Mouse (Mus musculus) adrenal gland, postnatal 36 days (tissue): ENCODE results near the gene Gm21060. TPM values are rescaled to one million over a fixed set of nuclear protein-coding genes. Genes with fewer than 3 reads are reported as not detected.
"Not testable (repeated sequence)": the region's sequence is repeated elsewhere in the genome, so short reads cannot be mapped to it uniquely, and the experiment has no call there.

Experiments
- DNase-seq, 2 experiments: peaks; one replicate each; pipeline ENCODE4 v3.0.0; 2021; ENCODE audit warnings: mixed read lengths in 1 of 2
- long read RNA-seq, 2 experiments: library from polyadenylated mRNA; stranded (forward); transcript quantifications; one replicate each; pipeline ENCODE4 v2.0.0; 2021; ENCODE audit warnings: borderline sequencing depth in 2 of 2
- total RNA-seq, 2 experiments: library from RNA; stranded (reverse); gene quantifications; 2 replicates each; pipeline ENCODE4 v1.2.3; 2021

The Gm21060 gene
- total RNA-seq = not detected
- long read RNA-seq, experiment 1 = 0 reads
- long read RNA-seq, experiment 2 = 0 reads

DNA sequence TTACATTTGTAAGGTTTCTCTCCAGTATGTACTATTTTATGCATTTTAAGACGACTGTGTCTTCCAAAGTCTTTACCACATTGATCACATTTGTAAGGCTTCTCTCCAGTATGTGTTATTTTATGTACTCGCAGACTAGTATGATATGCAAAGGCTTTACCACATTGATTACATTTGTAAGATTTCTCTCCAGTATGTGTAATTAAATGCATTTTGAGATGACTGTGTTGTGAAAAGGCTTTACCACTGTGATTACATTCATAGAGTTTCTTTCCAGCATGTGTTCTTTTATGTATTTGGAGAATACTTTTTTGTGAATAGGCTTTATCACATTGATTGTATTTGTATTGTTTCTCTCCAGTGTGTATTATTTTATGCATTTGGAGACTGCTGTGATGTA, at the start of gene Gm21060:
Gm21060 (minus strand) TSS at position 101 of the 400 bp plus-strand sequence.
- DNase-seq = no peak

DNA sequence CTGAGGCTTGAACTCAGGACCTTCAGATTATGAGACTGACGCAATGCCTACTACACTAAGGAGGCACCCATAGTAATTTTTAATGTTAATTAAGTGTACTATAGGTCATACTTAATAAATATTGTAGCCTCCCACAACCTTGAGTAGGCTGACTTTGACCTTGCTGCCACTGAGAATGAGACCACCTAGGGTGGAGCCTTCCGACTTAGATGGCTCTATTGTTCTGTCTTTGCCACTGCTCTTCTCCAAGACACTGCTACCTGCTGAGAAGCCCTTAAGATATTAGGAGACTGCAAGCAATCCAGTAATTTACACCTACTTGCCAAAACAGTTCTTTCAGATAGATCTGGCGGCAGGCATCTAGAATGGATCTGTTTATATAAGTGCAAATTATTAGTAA, 24.0 kb upstream of the Gm21060 start:
- DNase-seq = not testable (repeated sequence)

DNA sequence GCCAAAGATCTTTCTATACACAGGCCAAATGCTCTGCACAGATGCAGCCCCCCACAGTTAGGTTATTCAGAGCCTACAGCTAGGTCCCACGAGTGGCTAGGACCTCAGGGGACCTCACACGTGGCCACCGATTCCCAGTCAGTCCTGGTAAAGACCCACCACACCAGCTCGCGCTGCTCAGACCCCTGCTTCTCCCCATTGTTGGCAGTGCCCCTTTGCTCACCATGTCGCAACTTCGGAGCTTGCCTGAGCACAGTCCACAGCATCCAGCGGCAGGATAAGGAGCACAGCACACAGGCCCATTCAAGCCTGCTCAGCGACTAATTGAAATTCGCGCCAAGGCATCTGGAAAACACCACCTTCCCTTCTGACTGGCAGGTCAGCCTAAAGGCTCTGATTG, 16.3 kb upstream of the Gm21060 start:
- DNase-seq = not testable (repeated sequence)

DNA sequence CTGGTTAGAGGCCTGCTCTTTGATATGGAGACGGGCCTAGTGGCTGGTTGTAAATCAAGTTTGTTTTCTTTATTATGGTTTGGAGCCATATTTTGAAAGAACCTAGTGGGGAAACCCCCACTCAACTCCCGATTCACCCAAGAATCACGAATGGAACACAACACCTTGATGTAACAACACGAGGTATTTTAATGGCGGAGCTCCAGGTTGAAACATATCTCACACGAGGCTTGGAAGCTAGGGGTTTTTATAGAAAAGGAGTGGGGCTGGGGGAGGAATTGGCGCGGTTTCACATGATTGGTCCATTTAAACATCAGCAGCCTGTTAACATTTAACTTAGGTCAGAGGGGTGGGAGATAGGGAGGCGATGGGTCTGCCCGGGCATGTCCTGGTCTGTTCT, 15.5 kb upstream of the Gm21060 start:
- not testable (repeated sequence) for DNase-seq

DNA sequence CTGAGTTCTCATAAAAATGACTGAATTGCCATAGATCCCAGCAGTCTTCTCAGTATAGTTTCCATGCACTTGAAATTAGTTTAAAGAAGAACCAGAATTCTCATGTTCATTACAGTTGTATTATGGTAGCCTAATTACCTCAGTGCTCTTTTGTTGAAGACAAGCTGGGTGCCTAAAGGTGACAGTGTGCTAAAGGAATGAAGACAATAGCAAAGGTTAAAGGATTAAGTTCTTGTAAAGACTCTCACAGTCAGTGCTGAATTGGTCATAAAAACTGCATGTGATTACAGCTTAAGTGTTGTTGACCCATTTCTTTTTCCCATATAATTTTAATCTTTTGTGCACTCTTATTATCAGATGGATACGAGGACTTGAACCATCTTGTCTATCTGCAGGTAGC, 11.2 kb upstream of the Gm21060 start:
- not testable (repeated sequence) for DNase-seq

DNA sequence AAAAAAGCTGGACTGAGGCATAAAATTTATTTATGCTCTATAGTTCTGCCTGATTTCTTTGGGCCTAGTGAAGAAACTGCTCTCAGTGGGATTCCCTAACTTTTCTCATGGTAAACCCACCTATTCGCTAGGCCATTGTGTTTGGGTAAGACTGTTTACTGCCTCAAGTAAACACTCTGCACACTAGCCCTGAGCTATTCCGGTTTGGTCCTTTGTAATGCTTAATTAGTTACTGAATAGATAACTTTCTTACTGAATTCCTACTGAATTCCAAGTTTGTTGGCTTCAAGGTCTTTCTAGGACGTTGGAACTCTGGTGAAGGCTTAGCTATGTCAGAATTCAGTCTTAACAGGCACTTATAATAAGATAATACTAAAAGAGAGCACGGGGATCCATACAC, 11.8 kb downstream of the Gm21060 start:
- not testable (repeated sequence) for DNase-seq

DNA sequence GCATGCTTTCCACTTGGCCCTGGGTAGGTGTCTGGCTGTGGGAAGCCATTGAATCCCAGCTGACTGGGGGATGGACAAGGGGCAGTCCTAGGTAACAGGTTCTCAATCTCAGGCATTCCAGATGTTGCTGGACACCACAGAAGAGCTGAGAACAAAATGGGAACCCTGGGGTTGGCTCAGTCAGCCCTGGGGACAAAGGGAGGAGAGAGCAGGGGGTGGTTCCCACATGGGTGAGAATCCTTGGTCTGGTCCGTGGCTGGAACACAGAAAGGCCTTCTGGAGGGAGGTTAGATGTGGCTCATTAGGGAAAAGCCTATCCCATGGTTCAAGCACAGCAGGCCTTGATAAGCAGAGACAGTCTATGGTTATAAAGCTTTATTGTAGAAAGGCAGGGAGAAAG, 13.3 kb downstream of the Gm21060 start:
- no peak for DNase-seq

DNA sequence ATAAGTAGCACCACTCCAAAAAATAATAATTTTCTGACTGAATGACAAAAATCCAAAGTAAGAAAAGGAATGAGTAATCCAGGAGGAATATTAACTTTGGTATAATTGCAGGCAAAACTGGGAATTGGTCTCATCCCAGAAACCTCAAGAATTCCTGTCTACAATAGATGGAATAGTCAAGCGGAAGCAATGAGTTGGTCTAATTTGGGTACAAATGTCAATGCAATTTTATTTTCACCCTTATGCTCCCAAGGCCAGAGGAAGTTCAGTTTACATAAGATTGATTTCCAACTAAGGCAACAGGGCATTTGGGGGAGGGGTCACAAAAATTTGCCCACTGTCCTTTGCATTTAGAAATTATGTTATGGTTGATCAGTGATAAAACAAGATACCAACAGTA, 21.4 kb downstream of the Gm21060 start:
- no peak for DNase-seq

DNA sequence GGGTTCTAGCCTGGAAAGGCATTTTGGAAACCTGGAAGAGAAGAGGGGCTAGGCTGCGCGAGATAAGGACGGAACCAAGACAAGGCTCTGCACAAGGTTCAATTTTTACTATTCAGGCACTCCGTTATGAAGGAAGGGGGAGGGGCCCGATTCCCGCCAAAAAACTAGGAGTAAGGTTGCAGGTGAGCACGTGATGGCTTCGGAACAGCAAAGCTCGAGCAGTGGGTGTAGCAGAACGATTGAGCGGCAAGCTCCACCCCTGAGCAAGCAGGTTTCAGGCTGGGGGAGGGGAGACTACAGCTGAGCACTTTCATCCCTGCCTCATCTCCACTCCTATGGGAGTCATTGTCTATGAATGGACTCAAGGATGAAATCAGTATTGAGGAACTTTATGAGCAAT, 27.7 kb downstream of the Gm21060 start:
- not testable (repeated sequence) for DNase-seq

DNA sequence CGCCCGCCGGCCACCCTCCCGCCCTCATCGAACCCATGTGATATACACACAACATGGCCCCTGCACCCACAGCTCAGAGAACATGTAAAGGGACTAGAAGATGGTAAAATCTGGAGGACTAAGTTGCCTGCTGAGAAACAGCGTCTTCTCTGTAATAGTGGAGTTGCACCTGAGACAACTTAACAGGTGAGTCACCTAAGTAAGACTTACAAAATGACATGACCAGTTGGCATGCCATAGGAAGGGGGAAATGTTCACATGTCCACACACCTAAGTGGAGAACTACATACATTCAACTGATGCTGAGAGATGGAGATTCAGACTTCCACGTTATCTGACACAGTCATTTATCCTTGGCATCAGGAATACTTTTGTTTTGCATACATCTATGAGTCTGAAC, 29.7 kb downstream of the Gm21060 start:
- no peak for DNase-seq

DNA sequence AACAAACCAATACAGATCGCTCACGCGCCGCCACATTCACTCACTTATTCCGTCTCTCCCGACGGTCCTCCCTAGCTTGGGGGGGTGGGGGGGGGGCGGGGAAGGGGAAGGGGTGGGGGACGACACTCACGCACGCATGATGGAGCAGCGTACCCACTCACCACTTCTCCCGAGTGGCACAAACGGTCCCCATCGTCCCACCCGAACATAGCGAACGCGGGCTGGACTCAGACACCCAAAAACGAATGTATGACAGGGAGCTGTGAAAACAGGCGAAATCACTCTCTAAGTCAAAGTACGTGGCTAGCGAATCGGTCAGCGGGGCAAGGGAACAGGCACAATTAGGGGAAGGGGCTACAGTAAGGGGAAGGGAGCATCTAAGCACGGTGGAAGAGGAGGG, 30.2 kb downstream of the Gm21060 start:
- peak; percentile 16 to 20 for DNase-seq

DNA sequence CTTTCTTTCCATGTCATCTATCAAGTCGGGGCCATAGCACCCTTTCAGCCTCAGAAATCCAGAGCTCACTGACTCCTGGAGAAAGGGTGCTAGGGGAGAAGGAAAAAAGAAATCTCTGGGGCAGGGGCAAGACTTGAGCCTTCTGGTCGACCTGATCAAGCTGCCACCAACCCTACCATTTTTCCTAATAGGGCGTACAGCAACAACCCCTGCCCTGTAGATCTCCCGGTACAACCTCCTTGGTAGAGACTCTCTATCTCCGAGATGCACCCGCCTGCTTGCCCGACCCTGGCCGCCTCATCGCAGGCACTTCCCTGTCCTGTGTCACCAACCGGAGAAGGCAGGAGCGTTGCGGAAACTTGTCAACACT, 30.6 kb downstream of the Gm21060 start:
- DNase-seq = peak; percentile 32 to 48

DNA sequence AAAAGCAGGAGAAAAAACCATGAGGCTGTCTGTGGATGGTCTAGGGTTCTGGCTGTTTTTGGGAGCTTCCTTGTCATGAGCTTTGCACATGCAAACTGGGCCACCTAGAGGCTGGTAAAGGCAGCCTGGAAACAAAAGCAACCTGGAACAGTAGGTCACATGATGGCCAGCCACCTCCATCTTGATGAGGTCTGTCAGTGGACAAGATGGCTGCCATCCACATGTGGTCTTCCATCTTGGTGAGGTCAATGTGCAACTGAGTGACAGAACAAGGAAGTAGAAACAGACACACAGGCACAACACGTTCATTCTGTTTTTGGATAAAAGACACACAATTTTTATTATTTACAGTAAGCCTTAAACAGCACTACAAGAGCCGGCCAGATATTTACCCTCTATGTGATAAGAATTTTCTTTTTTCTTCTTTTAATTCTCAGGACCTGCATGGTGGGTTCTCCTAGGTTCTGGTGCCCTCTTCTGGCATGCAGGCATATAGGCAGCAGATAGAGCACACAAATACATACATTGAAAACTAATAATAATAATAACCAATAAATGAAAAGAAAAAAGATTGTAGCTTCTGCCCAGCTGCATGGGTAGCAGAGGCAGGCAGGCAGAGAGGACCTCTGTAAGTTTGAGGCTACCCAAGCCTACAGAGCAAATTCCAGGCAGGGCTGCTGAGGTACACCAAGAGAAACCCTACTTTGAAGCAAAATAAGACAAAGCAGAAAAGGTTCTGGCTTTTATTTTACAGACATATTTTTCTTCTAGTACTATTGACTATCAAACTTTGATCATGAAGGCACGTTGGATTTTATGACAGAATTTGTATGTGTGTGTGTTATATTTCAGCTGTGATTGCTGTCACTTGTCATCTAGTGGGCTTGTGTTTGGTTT, 31.3 kb downstream of the Gm21060 start:
- DNase-seq = peak; percentile 80 to 81

DNA sequence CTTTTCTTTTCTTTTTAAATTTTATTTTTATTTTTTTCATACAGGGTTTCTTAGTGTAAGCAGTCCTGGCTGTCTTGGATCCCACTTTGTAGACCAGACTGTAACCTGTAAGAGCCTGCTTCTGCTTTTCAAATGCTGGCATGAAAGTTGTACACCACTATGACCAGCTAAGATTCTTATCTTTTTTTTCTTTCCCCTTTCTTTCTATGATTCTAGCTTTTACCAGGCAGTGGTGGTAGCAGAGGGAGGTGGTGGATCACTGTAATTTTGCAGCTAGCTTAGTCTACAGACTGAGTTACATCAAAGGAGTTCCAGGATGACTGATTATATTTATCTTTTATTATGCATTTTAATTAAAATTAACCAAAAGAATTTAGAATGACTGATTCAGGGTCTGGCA, 31.9 kb downstream of the Gm21060 start:
- DNase-seq = no peak

DNA sequence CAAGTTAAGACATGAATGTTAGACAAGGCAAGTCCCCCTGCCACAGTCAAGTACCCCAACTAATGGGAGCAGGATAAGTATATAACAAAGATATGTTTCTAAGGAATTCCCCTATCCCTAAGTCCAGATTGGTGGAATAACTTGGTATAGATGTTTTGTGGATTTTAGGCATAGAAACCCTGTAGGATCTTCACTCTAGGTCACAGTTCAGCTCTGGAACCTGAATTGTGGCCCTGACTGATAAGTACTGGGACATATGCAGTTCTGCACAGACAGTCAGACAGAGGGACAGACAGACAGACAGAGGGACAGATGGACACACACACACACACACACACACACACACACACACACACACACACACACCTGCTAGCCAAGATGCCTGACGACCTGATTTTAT, 32.6 kb downstream of the Gm21060 start:
- DNase-seq = no peak

DNA sequence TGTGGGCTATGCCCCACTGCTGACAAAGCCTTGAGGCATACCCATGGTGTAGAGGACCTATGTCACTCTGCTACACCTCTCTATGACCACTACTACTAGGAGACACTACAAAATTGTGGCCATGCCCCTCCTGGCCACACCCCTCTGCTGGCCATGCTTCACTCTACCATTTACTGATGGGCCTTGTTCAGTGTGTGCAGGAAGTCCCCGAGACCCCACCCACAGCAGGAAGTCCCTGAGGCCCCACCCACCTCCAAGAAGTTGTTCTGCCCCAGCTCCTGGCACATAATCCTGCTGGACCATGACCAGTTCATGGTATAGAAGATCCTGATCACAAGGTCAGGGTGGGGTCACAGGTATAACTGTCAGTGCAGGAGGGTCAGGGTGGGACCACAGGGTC, 35.6 kb downstream of the Gm21060 start:
- DNase-seq = no peak

DNA sequence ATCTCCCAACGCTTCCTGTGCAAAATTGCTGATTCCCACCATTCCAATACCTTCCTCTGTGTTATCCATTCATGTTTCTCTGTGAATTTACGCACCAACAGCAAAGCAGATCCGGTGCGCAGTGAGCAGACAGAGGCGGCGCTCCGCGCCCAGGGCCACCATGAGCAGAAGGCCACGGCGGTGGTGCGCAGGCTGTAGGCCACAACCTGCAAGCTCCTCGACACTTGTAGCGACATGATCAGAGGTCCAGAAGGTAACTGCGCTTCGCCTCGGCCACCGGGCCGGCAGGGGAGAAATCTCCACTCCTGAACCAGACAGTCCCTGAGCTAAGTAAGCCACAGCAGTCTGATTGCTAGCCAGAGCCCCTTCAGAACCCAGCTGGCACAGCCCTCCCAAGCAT, 39.1 kb downstream of the Gm21060 start:
- no peak for DNase-seq

DNA sequence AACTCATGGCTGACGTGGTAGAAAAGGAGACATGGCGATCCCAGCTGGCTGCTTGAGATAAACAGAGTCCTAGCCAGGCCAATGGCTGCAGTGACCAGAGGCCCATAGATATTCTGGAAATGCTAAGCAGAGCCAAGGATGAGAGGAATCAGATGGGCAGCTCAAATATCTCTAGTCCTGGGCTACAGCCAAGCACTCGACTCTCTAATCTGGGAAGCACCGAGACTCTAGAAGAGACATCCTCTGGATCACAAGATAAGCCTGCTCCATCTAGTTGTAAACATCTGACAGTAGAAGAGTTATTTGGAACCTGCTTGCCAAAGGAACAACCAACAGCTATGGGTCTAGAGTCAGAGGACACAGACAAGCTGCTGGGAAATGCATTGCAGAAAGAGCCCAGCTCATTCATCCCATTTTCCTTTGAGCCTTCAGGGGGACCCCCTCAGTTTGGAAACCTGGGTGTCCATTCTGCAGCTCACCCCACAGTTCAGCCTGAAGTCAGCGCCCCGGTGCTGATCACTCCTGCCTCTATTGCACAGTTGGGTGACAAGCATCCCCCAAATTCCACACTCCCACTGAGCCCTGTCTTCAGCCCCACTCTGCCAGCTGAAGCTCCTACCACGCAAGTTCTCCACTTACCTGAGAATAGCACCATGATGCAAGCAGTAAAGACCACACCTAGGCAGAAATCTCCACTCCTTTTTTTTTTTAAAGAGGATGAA, 40.5 kb downstream of the Gm21060 start:
- no peak for DNase-seq

DNA sequence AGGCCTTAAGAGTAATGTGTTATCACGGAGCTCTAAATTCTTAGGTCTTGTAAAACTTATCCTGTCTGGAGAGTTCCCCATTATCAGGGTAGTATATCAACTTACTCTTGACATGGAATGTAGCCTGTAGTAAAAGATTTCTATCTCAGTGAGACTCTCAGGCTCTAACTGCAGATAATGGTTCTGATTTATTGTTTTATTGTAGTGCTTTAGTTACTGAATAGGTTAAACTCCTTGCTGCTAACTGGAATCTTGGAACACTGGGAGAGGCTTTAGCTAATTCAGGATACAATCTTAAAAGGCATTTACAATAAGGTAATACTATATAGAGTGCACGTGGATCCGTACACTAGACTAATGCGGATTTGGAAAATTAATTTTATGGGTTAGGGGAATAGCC, 49.5 kb downstream of the Gm21060 start:
- not testable (repeated sequence) for DNase-seq
